Mouse (Mus musculus) heart, postnatal 0 days (tissue): ENCODE data around the gene Ppp2r5e.

Source experiments
- CTCF ChIP-seq: IDR thresholded peaks from 2 replicates; pipeline ENCODE4 v1.5.1; 2016; ENCODE audit warnings: antibody characterized with exemption, control low read depth, low read depth
- EP300 ChIP-seq: IDR thresholded peaks from 2 replicates; pipeline ENCODE4 v1.6.1; 2016; ENCODE audit warnings: antibody characterized with exemption, low read depth

DNA sequence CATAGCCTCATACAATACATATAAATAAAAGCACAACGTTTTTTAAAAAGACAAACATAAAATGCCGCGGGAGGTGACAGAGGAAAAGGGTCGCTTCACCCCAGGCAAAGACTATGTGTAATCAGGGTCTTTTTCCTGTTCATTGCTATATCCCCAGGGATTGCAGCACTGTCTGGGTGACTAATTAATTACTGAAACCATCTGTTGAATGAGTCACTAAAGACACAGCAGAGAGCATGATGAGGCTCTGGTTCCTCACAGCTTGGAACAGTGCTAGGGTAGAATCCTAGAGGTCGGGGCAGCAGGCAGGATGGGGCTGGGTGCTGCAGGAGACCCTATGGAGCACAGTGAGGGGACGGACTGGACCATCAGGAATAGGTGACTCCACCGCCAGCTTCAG lies 170.2 kb downstream of the Ppp2r5e start:
- TF ChIP-seq CTCF (no peak), EP300 (no peak)
